Mouse (Mus musculus) central nervous system, embryonic 18 days (tissue): ENCODE measurements around the gene Vmn1r83. TPM values are rescaled to one million over a fixed set of nuclear protein-coding genes. Genes with fewer than 3 reads are reported as not detected.

Experiments
- polyA plus RNA-seq: library from polyadenylated mRNA; depleted of rRNA; stranded (reverse); fragments of >200 nt; gene quantifications from 2 replicates; pipeline ENCODE4 v1.2.3, GENCODE M21; 2012; rRNA removed

The Vmn1r83 gene
- not detected in 2 replicates for polyA plus RNA-seq

GRCm38 (mm10) chr7:12329381-12329780, at the start of gene Vmn1r83:
Gene Vmn1r83, minus strand, starts transcription at chr7:12329481.

GRCm38 (mm10) chr7:12369173-12369572, 39.9 kb upstream of the Vmn1r83 start, which contains the start of gene Vmn1r84:
Gene Vmn1r84, minus strand, starts transcription at chr7:12369273.

GRCm38 (mm10) chr7:12300130-12300529, 29.2 kb downstream of the Vmn1r83 start, which contains the start of gene Vmn1r82:
Gene Vmn1r82, plus strand, starts transcription at chr7:12300430.

Other genes starting within 250 kb of the Vmn1r83 start
- not detected in 2 replicates for gene Vmn1r78, start 179.2 kb downstream of the Vmn1r83 start, polyA plus RNA-seq
- not detected in 2 replicates for gene Vmn1r79, start 158.2 kb downstream of the Vmn1r83 start, polyA plus RNA-seq
- gene Vmn1r80, start 140.2 kb downstream of the Vmn1r83 start, polyA plus RNA-seq = not detected in 2 replicates
- gene Vmn1r81, start 61.2 kb downstream of the Vmn1r83 start, polyA plus RNA-seq = not detected in 2 replicates
- not detected in 2 replicates for gene Vmn1r82, start 29.1 kb downstream of the Vmn1r83 start, polyA plus RNA-seq
- gene Vmn1r84, start 39.8 kb upstream of the Vmn1r83 start, polyA plus RNA-seq = not detected in 2 replicates
- 5.9 and 6.3 TPM in 2 replicates for gene Zfp551, start 93.3 kb upstream of the Vmn1r83 start, polyA plus RNA-seq
- 16.5 and 17.3 TPM in 2 replicates for gene Zfp606, start 148.8 kb upstream of the Vmn1r83 start, polyA plus RNA-seq
- not detected in 2 replicates for gene 2900092C05Rik, start 183.0 kb upstream of the Vmn1r83 start, polyA plus RNA-seq